10 mouse cellular contexts compared by ENCODE assay signal in the genomic region with DNA sequence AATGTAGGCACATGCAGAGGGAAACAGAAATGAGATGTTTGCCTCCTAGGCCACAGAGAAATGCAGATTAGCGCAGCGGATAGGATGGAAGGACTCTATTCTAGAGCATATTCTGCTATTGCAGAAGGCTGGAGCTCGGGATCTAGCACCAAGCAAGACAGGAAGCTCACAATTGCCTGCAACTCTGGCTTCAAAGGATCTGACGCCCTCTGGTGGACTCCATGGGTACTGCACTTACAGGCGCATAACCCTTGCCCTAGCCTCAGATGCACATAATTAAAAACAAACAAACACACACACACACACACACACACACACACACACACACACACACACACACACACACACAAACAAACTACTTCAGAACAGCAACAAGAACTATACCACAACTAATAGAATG.
DNase-seq lines count a peak whose midpoint lies in the region; TF ChIP-seq lines count a peak whose summit lies in the region.
"Had no signal": no experiment of that assay in that cellular context is flagged by ENCODE, and none has a peak within 500 bp of the region (broad histone marks: within the 10 kb centered on the region; RNA-seq: fewer than 3 reads in every experiment).

No protein-coding gene starts in this region.

- peaks cover 6% of the 10 kb centered on the region; the same call in 1 of the 2 replicates for H3K4me1 ChIP-seq in E14TG2a.4 (replicated peaks; ENCODE audit: low read depth, low read length)
- peaks cover 5% of the 10 kb centered on the region for H3K4me1 ChIP-seq in limb, embryonic 10.5 days
- H3K4me1 ChIP-seq: limb, embryonic 15.5 days had no signal

- no peak overlapping the region for H3K27ac ChIP-seq in limb, embryonic 10.5 days
- H3K27ac ChIP-seq: limb, embryonic 15.5 days had no signal

- peak; percentile 76 for TF ChIP-seq CTCF in E14TG2a.4 (conservative IDR thresholded peaks at IDR 0.05; ENCODE audit: low read length)

- DNase-seq in kidney, adult 9 months = peak; percentile 4
- DNase-seq in kidney, adult 11 months = no peak
- peak; percentile 79 for DNase-seq in ZHBTc4 (ENCODE audit: low read depth, low spot score)
- peak; percentile 65 for DNase-seq in limb, embryonic 10.5 days (ENCODE audit: low spot score)
- peak; percentile 53 for DNase-seq in thymus, postnatal 14 days
- DNase-seq in layer of hippocampus, adult 18-20 months (ENCODE audit: low spot score in 2 of 2) = no peak
- DNase-seq in urinary bladder, postnatal 25 days (ENCODE audit: low spot score) = no peak

- WGBS in limb, embryonic 10.5 days = 78% methylated on average over 5 of the region's 5 CpGs

- H3K9me3 ChIP-seq in E14TG2a.4 (ENCODE audit: low read length) = no peaks in the 10 kb centered on the region
- no peaks in the 10 kb centered on the region for H3K9me3 ChIP-seq in limb, embryonic 10.5 days (replicated peaks)
- H3K9me3 ChIP-seq: limb, embryonic 15.5 days had no signal

- H3K4me3 ChIP-seq in E14TG2a.4 (replicated peaks; ENCODE audit: low read length) = no peak overlapping the region
- H3K4me3 ChIP-seq in limb, embryonic 10.5 days = no peak overlapping the region
- H3K4me3 ChIP-seq: erythroblast, embryonic 14.5 days; limb, embryonic 15.5 days had no signal

- H3K36me3 ChIP-seq in E14TG2a.4 (ENCODE audit: insufficient read depth, low read length) = no peaks in the 10 kb centered on the region
- H3K36me3 ChIP-seq in limb, embryonic 10.5 days = no peaks in the 10 kb centered on the region

- no peaks in the 10 kb centered on the region for H3K27me3 ChIP-seq in E14TG2a.4 (ENCODE audit: insufficient read depth, low read length)
- no peaks in the 10 kb centered on the region for H3K27me3 ChIP-seq in limb, embryonic 10.5 days (ENCODE audit: low read depth, poor library complexity, severe bottlenecking)
- H3K27me3 ChIP-seq: limb, embryonic 15.5 days had no signal

Comparison
In these comparisons a context has a peak if more than half of its experiments do, and no peak if none do; other contexts are left out.
1. DNase-seq: peak in kidney, adult 9 months (single experiment), ZHBTc4 (single experiment), limb, embryonic 10.5 days (single experiment) and thymus, postnatal 14 days (single experiment); none in kidney, adult 11 months (single experiment), layer of hippocampus, adult 18-20 months (0 of 2) and urinary bladder, postnatal 25 days (single experiment).